Comparison of ENCODE assay signal across 9 mouse cellular contexts in genomic region chr10:97564957-97565856, GRCm38 (mm10). TPM values are rescaled to one million over a fixed set of nuclear protein-coding genes. Genes with fewer than 3 reads are reported as not detected.
DNase-seq lines count a peak whose midpoint lies in the region; ATAC-seq and TF ChIP-seq lines count a peak whose summit lies in the region.
"Had no signal": no experiment of that assay in that cellular context is flagged by ENCODE, and none has a peak within 500 bp of the region (broad histone marks: within the 10 kb centered on the region; RNA-seq: fewer than 3 reads in every experiment).

TSS of gene Lum (plus strand) at chr10:97565128.

- no peaks in the 10 kb centered on the region for H3K4me1 ChIP-seq in kidney, postnatal 0 days (replicated peaks; ENCODE audit: insufficient read depth, low read length)
- no peaks in the 10 kb centered on the region for H3K4me1 ChIP-seq in embryonic fibroblast, embryonic 13.5 days (ENCODE audit: control insufficient read depth, insufficient read depth, low read length)
- H3K4me1 ChIP-seq in heart, postnatal 0 days (ENCODE audit: control insufficient read depth, insufficient read depth) = no peaks in the 10 kb centered on the region
- no peaks in the 10 kb centered on the region for H3K4me1 ChIP-seq in liver, embryonic 14.5 days (replicated peaks; ENCODE audit: control insufficient read depth in 2 of 2, insufficient read depth in 2 of 2, low read length in 1 of 2)

- peak within 1 kb of the TSS; percentile 45 for H3K4me2 ChIP-seq in kidney, postnatal 0 days (ENCODE audit: low read length)
- H3K4me2 ChIP-seq in heart, postnatal 0 days (ENCODE audit: low read depth, low read length) = peak within 1 kb of the TSS; percentile 28; the same call in 1 of the 2 replicates
- H3K4me2 ChIP-seq in liver, embryonic 14.5 days (ENCODE audit: low read depth) = no peak within 1 kb of the TSS

- H3K4me3 ChIP-seq in kidney, postnatal 0 days (replicated peaks; ENCODE audit: low read depth, low read length) = no peak within 1 kb of the TSS
- no peak within 1 kb of the TSS for H3K4me3 ChIP-seq in embryonic fibroblast, embryonic 13.5 days (ENCODE audit: insufficient read depth, low read length)
- H3K4me3 ChIP-seq in heart, postnatal 0 days (ENCODE audit: low read depth, low read length) = peak within 1 kb of the TSS; percentile 9; the same call in 1 of the 2 replicates
- H3K4me3 ChIP-seq in liver, embryonic 14.5 days (ENCODE audit: insufficient read depth in 1 of 2, low read depth in 2 of 2, low read length in 2 of 2) = no peak within 1 kb of the TSS
- H3K4me3 ChIP-seq: erythroblast, embryonic 14.5 days had no signal

- 0 out of 2 replicates have a peak within 1 kb of the TSS, but pooled peaks have one; percentile 44 for H3K27ac ChIP-seq in kidney, postnatal 0 days
- peak within 1 kb of the TSS; percentile 70; the same call in 1 of the 2 replicates for H3K27ac ChIP-seq in embryonic fibroblast, embryonic 13.5 days (ENCODE audit: insufficient read depth, low read length)
- peak within 1 kb of the TSS; percentile 51; the same call in 1 of the 2 replicates for H3K27ac ChIP-seq in heart, postnatal 0 days (ENCODE audit: low read depth)
- H3K27ac ChIP-seq in liver, embryonic 14.5 days = no peak within 1 kb of the TSS

- ATAC-seq in kidney, postnatal 0 days (replicated peaks; ENCODE audit: low FRiP score, low read depth) = no peak
- 0 out of 2 replicates have a peak, but pooled peaks have one; percentile 33 for ATAC-seq in heart, postnatal 0 days (ENCODE audit: insufficient read depth, low read depth)
- no peak for ATAC-seq in liver, embryonic 14.5 days (ENCODE audit: insufficient read depth)
- ATAC-seq in CD4-positive, CD25-positive, alpha-beta regulatory T cell, adult 4 months = no peak

- no peak for TF ChIP-seq POLR2A in embryonic fibroblast, embryonic 13.5 days (IDR thresholded peaks at IDR 0.05; ENCODE audit: low read depth, low read length)

- H3K27me3 ChIP-seq in kidney, postnatal 0 days (ENCODE audit: insufficient read depth, low read length) = no peaks in the 10 kb centered on the region
- no peaks in the 10 kb centered on the region for H3K27me3 ChIP-seq in heart, postnatal 0 days (ENCODE audit: control insufficient read depth, insufficient read depth, low read length)
- H3K27me3 ChIP-seq in liver, embryonic 14.5 days (ENCODE audit: control insufficient read depth, insufficient read depth, low read length) = no peaks in the 10 kb centered on the region

- H3K36me3 ChIP-seq in kidney, postnatal 0 days (ENCODE audit: insufficient read depth, low read length) = no peaks in the 10 kb centered on the region
- no peaks in the 10 kb centered on the region for H3K36me3 ChIP-seq in heart, postnatal 0 days (replicated peaks; ENCODE audit: control insufficient read depth, insufficient read depth, low read length)
- H3K36me3 ChIP-seq in liver, embryonic 14.5 days (replicated peaks; ENCODE audit: control insufficient read depth, insufficient read depth, low read depth) = no peaks in the 10 kb centered on the region

- WGBS in kidney, postnatal 0 days = 17% methylated on average over 10 of the region's 10 CpGs
- 43% methylated on average over 10 of the region's 10 CpGs for WGBS in heart, postnatal 0 days
- WGBS in liver, embryonic 14.5 days (ENCODE audit: insufficient replicate concordance) = 51% methylated on average over 10 of the region's 10 CpGs

- no peak for TF ChIP-seq EP300 in heart, postnatal 0 days (IDR thresholded peaks at IDR 0.05; ENCODE audit: low read depth)
- no peak for TF ChIP-seq EP300 in liver, embryonic 14.5 days (IDR thresholded peaks at IDR 0.05; ENCODE audit: low read depth)

- peak; percentile 51 for DNase-seq in kidney, postnatal 0 days (ENCODE audit: low spot score)
- no peak for DNase-seq in kidney, adult 11 months
- no peak for DNase-seq in heart, postnatal 0 days (ENCODE audit: low spot score)
- DNase-seq in liver, embryonic 14.5 days (ENCODE audit: low read depth in 3 of 3, low spot score in 3 of 3) = no peak
- DNase-seq in right cerebral cortex, postnatal 10 days (ENCODE audit: low spot score in 2 of 2) = no peak
- DNase-seq in layer of hippocampus, adult 18-20 months (ENCODE audit: low spot score in 2 of 2) = no peak

- H3K9ac ChIP-seq in kidney, postnatal 0 days (ENCODE audit: low read depth, low read length) = peak within 1 kb of the TSS; percentile 13; the same call in 1 of the 2 replicates
- no peak within 1 kb of the TSS for H3K9ac ChIP-seq in heart, postnatal 0 days (replicated peaks; ENCODE audit: low read depth, low read length)
- H3K9ac ChIP-seq in liver, embryonic 14.5 days (replicated peaks) = no peak within 1 kb of the TSS

- H3K9me3 ChIP-seq in kidney, postnatal 0 days (replicated peaks; ENCODE audit: low read length) = no peaks in the 10 kb centered on the region
- H3K9me3 ChIP-seq in heart, postnatal 0 days (replicated peaks; ENCODE audit: control insufficient read depth, low read length) = no peaks in the 10 kb centered on the region
- H3K9me3 ChIP-seq in liver, embryonic 14.5 days (ENCODE audit: control insufficient read depth, low read length) = no peaks in the 10 kb centered on the region

- TF ChIP-seq CTCF in kidney, postnatal 0 days (IDR thresholded peaks at IDR 0.05; ENCODE audit: low read depth) = no peak
- no peak for TF ChIP-seq CTCF in embryonic fibroblast, embryonic 13.5 days (IDR thresholded peaks at IDR 0.05; ENCODE audit: borderline replicate concordance, insufficient read depth, low read length)
- TF ChIP-seq CTCF in heart, postnatal 0 days (IDR thresholded peaks at IDR 0.05; ENCODE audit: low read depth) = no peak
- no peak for TF ChIP-seq CTCF in liver, embryonic 14.5 days (IDR thresholded peaks at IDR 0.05; ENCODE audit: low read depth)

RNA-seq across cellular contexts. Expression of gene Lum, which starts in this region (rescaled TPM):
- 19.8 and 21.6 TPM in 2 replicates for polyA plus RNA-seq in kidney, postnatal 0 days (2015; fragmentation: Nextera tagmentation; extraction: Ambion mirVana)
- polyA plus RNA-seq in embryonic fibroblast, embryonic 13.5 days (2011; ENCODE audit: insufficient read length, low read depth, missing spikeins) = 24.9 and 156 TPM in 2 replicates
- total RNA-seq in heart, postnatal 0 days (2014; rRNA removed; ENCODE audit: low replicate concordance) = 36.5 and 71.6 TPM in 2 replicates
- polyA plus RNA-seq in heart, postnatal 0 days (2015; fragmentation: Nextera tagmentation; extraction: Ambion mirVana) = 87.0 and 102 TPM in 2 replicates
- polyA plus RNA-seq in liver, embryonic 14.5 days (2012; rRNA removed) = 11.3 and 18.2 TPM in 2 replicates
- polyA plus RNA-seq in liver, embryonic 14.5 days (2014; fragmentation: Nextera tagmentation; extraction: Ambion mirVana) = 28.5 and 31.7 TPM in 2 replicates
- not detected for polyA plus RNA-seq in CD4-positive, CD25-positive, alpha-beta regulatory T cell, adult 4 months (2017; shearing (Covaris generic))
- total RNA-seq in layer of hippocampus, adult 18-20 months (2021) = 1 to 10 TPM; 5.9 to 6.2 TPM
- polyA plus RNA-seq: erythroblast, embryonic 14.5 days had no signal

Comparison
In these comparisons a context has a peak if more than half of its experiments do, and no peak if none do; other contexts are left out.
1. RNA of gene Lum (polyA plus RNA-seq): 24.9 to 156 TPM in embryonic fibroblast, embryonic 13.5 days, 87.0 to 102 TPM in heart, postnatal 0 days, 11.3 to 31.7 TPM in liver, embryonic 14.5 days and 19.8 to 21.6 TPM in kidney, postnatal 0 days; not detected in CD4-positive, CD25-positive, alpha-beta regulatory T cell, adult 4 months; every median in the first group is over 10 times any median in the second.